Mouse (Mus musculus) G1E (cell line): ENCODE data around the gene Hcfc1.

Experiments used
- CTCF ChIP-seq: IDR thresholded peaks from 2 replicates; pipeline ENCODE4 v1.5.1; 2012; ENCODE audit warnings: low read depth, low read length, inconsistent platforms, mixed read lengths
- GATA1 ChIP-seq: IDR thresholded peaks from 2 replicates; pipeline ENCODE4 v1.6.1; 2012; ENCODE audit warnings: borderline replicate concordance, low read length, inconsistent platforms, mixed read lengths
- GATA2 ChIP-seq: IDR thresholded peaks from 2 replicates; pipeline ENCODE4 v1.6.1; 2012; ENCODE audit warnings: low read depth, low read length, inconsistent platforms, borderline replicate concordance
- POLR2AphosphoS5 ChIP-seq: IDR thresholded peaks from 2 replicates; pipeline ENCODE4 v1.6.1; 2012; ENCODE audit warnings: low read depth, low read length, inconsistent platforms; ENCODE audit not compliant: insufficient replicate concordance
- TAL1 ChIP-seq: conservative IDR thresholded peaks from 2 replicates; pipeline ENCODE4 v1.6.1; 2012; ENCODE audit warnings: low read depth, low read length, inconsistent platforms, mixed read lengths

GRCm38 (mm10) chrX:74008063-74008462 lies 41.9 kb upstream of the Hcfc1 start:
- TF ChIP-seq CTCF (no peak), TAL1 (no peak), GATA1 (no peak), GATA2 (no peak), POLR2AphosphoS5 (no peak)
